Mouse (Mus musculus): ENCODE data around the gene Lmntd2. TPM values are rescaled to one million over a fixed set of nuclear protein-coding genes. Genes with fewer than 3 reads are reported as not detected.

Lmntd2 gene
- polyA plus RNA-seq, 1 experiment = 3.1 TPM

GRCm38 (mm10) chr7:141195754-141196153 is 18.1 kb downstream of the Lmntd2 start:
- DNase-seq (ENCODE audit: low read depth) = no peak
- TF ChIP-seq CTCF (IDR thresholded peaks at IDR 0.05; ENCODE audit: borderline replicate concordance, extremely low read depth, insufficient read depth, insufficient read length) (no peak), POLR2A (IDR thresholded peaks at IDR 0.05; ENCODE audit: borderline replicate concordance, extremely low read depth, insufficient read depth, insufficient read length, poor library complexity, severe bottlenecking) (no peak)

GRCm38 (mm10) chr7:141194830-141195229 is 19.1 kb downstream of the Lmntd2 start:
- DNase-seq (ENCODE audit: low read depth) = peak; percentile 96
- TF ChIP-seq CTCF (IDR thresholded peaks at IDR 0.05; ENCODE audit: borderline replicate concordance, extremely low read depth, insufficient read depth, insufficient read length) (no peak), POLR2A (IDR thresholded peaks at IDR 0.05; ENCODE audit: borderline replicate concordance, extremely low read depth, insufficient read depth, insufficient read length, poor library complexity, severe bottlenecking) (no peak)

- no peak for DNase-seq (ENCODE audit: low read depth)
- TF ChIP-seq POLR2A (IDR thresholded peaks at IDR 0.05; ENCODE audit: borderline replicate concordance, extremely low read depth, insufficient read depth, insufficient read length, poor library complexity, severe bottlenecking) (no peak), CTCF (IDR thresholded peaks at IDR 0.05; ENCODE audit: borderline replicate concordance, extremely low read depth, insufficient read depth, insufficient read length) (no peak)
These were observed 19.5 kb downstream of the Lmntd2 start for GRCm38 (mm10) chr7:141194409-141194808.

- TF ChIP-seq CTCF (IDR thresholded peaks at IDR 0.05; ENCODE audit: borderline replicate concordance, extremely low read depth, insufficient read depth, insufficient read length) (no peak), POLR2A (IDR thresholded peaks at IDR 0.05; ENCODE audit: borderline replicate concordance, extremely low read depth, insufficient read depth, insufficient read length, poor library complexity, severe bottlenecking) (no peak; the same call in 1 of the 2 replicates)
These were observed 19.9 kb downstream of the Lmntd2 start, which contains the start of the genes Hras and Lrrc56 for GRCm38 (mm10) chr7:141193948-141194347. Hras (minus strand) TSS chr7:141194005. Lrrc56 (plus strand) TSS chr7:141194157.

GRCm38 (mm10) chr7:141193348-141193856 is 20.5 kb downstream of the Lmntd2 start:
- DNase-seq (ENCODE audit: low read depth) = peak; percentile 46
- no peak for TF ChIP-seq POLR2A (IDR thresholded peaks at IDR 0.05; ENCODE audit: borderline replicate concordance, extremely low read depth, insufficient read depth, insufficient read length, poor library complexity, severe bottlenecking)
- TF ChIP-seq CTCF (IDR thresholded peaks at IDR 0.05; ENCODE audit: borderline replicate concordance, extremely low read depth, insufficient read depth, insufficient read length) = no peak

More at GRCm38 (mm10) chr7:141193948-141194347, 19.9 kb downstream of the Lmntd2 start, which contains the start of the genes Hras and Lrrc56:
- peak; percentile 99 for DNase-seq (ENCODE audit: low read depth)

- DNase-seq (ENCODE audit: low read depth) = peak; percentile 11
- TF ChIP-seq POLR2A (IDR thresholded peaks at IDR 0.05; ENCODE audit: borderline replicate concordance, extremely low read depth, insufficient read depth, insufficient read length, poor library complexity, severe bottlenecking) (no peak), CTCF (IDR thresholded peaks at IDR 0.05; ENCODE audit: borderline replicate concordance, extremely low read depth, insufficient read depth, insufficient read length) (no peak)
These were observed 21.0 kb downstream of the Lmntd2 start for GRCm38 (mm10) chr7:141192776-141193347.

- no peak for DNase-seq (ENCODE audit: low read depth)
- TF ChIP-seq POLR2A (IDR thresholded peaks at IDR 0.05; ENCODE audit: borderline replicate concordance, extremely low read depth, insufficient read depth, insufficient read length, poor library complexity, severe bottlenecking) = no peak
- TF ChIP-seq CTCF (IDR thresholded peaks at IDR 0.05; ENCODE audit: borderline replicate concordance, extremely low read depth, insufficient read depth, insufficient read length) = no peak
These were observed 21.8 kb downstream of the Lmntd2 start for GRCm38 (mm10) chr7:141191796-141192685.

- no peak for DNase-seq (ENCODE audit: low read depth)
- no peak for TF ChIP-seq POLR2A (IDR thresholded peaks at IDR 0.05; ENCODE audit: borderline replicate concordance, extremely low read depth, insufficient read depth, insufficient read length, poor library complexity, severe bottlenecking)
- no peak for TF ChIP-seq CTCF (IDR thresholded peaks at IDR 0.05; ENCODE audit: borderline replicate concordance, extremely low read depth, insufficient read depth, insufficient read length)
These were observed 22.8 kb downstream of the Lmntd2 start for GRCm38 (mm10) chr7:141191036-141191435.

GRCm38 (mm10) chr7:141190220-141190619 is 23.7 kb downstream of the Lmntd2 start:
- TF ChIP-seq CTCF (IDR thresholded peaks at IDR 0.05; ENCODE audit: borderline replicate concordance, extremely low read depth, insufficient read depth, insufficient read length) (no peak), POLR2A (IDR thresholded peaks at IDR 0.05; ENCODE audit: borderline replicate concordance, extremely low read depth, insufficient read depth, insufficient read length, poor library complexity, severe bottlenecking) (no peak)
- no peak for DNase-seq (ENCODE audit: low read depth)

- no peak for TF ChIP-seq POLR2A (IDR thresholded peaks at IDR 0.05; ENCODE audit: borderline replicate concordance, extremely low read depth, insufficient read depth, insufficient read length, poor library complexity, severe bottlenecking)
- no peak for TF ChIP-seq CTCF (IDR thresholded peaks at IDR 0.05; ENCODE audit: borderline replicate concordance, extremely low read depth, insufficient read depth, insufficient read length)
- no peak for DNase-seq (ENCODE audit: low read depth)
These were observed 25.1 kb downstream of the Lmntd2 start for GRCm38 (mm10) chr7:141188733-141189132.

GRCm38 (mm10) chr7:141188194-141188593 is 25.7 kb downstream of the Lmntd2 start:
- no peak for DNase-seq (ENCODE audit: low read depth)
- TF ChIP-seq POLR2A (IDR thresholded peaks at IDR 0.05; ENCODE audit: borderline replicate concordance, extremely low read depth, insufficient read depth, insufficient read length, poor library complexity, severe bottlenecking) = no peak
- no peak for TF ChIP-seq CTCF (IDR thresholded peaks at IDR 0.05; ENCODE audit: borderline replicate concordance, extremely low read depth, insufficient read depth, insufficient read length)

All from brain, embryonic 14.5 days (tissue).